15 mouse cellular contexts compared by ENCODE assay signal in the genomic region with DNA sequence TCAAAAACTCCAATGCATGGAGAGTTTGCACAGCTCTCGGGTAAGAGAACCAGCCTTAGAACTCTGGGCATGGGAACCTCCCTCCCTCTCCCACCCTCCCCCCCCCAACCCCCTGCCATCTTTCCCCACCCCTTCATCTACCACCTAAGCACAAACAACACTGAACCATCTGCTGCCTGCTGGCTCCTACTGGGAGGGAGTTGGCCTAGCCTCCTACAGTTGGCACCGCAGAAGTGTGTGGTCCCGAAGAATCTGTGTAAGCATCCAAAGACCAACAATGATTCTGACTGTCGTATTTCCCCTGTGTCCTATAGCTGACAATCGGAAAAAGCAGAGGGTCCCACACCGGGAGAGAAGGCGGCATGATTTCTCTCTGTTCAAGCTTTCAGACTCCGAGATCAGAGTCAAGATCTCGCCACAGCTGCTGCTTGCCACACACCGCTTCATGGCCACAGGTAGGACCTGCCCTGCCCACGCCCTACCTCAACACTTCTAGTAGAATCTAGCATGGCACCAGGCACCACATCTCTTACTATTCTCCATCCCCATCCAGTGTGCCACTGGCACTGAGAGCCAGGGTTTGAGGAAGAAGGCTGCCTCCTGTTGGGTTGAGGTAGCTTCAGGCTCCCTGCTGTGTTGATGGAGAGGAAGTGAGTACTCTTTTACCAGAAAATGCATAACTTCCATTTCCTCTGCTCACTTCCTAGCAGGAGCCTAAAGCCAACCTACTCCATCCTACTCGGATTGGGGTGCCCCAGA. TPM values are rescaled to one million over a fixed set of nuclear protein-coding genes. Genes with fewer than 3 reads are reported as not detected.
DNase-seq lines count a peak whose midpoint lies in the region; ATAC-seq and TF ChIP-seq lines count a peak whose summit lies in the region.
"Had no signal": no experiment of that assay in that cellular context is flagged by ENCODE, and none has a peak within 500 bp of the region (broad histone marks: within the 10 kb centered on the region; RNA-seq: fewer than 3 reads in every experiment).

No protein-coding gene starts in this region.

- H3K4me1 ChIP-seq in forebrain, postnatal 0 days (ENCODE audit: insufficient read depth), result no peaks in the 10 kb centered on the region; the same call in 1 of the 2 replicates
- H3K4me1 ChIP-seq: heart, embryonic 15.5 days; kidney, embryonic 15.5 days had no signal

- H3K9ac ChIP-seq in forebrain, postnatal 0 days, result no peak overlapping the region
- H3K9ac ChIP-seq: heart, embryonic 15.5 days; kidney, embryonic 15.5 days had no signal

- peak; percentile 81 for ATAC-seq in frontal cortex, adult (ENCODE audit: low TSS enrichment)
- ATAC-seq in forebrain, postnatal 0 days, result peak; percentile 87
- ATAC-seq: hindbrain, embryonic 16.5 days had no signal

- no peak overlapping the region for H3K4me3 ChIP-seq in forebrain, postnatal 0 days (ENCODE audit: low read depth, low read length)
- H3K4me3 ChIP-seq: heart, embryonic 15.5 days; kidney, embryonic 15.5 days had no signal

- no peak overlapping the region for H3K27ac ChIP-seq in forebrain, postnatal 0 days (ENCODE audit: low read depth, low read length)
- H3K27ac ChIP-seq: heart, embryonic 15.5 days; kidney, embryonic 15.5 days had no signal

- TF ChIP-seq CTCF in forebrain, postnatal 0 days (IDR thresholded peaks at IDR 0.05; ENCODE audit: low read depth), result no peak

- no peak overlapping the region for H3K4me2 ChIP-seq in forebrain, postnatal 0 days (ENCODE audit: low read depth)
- H3K4me2 ChIP-seq: heart, embryonic 15.5 days; kidney, embryonic 15.5 days had no signal

- DNase-seq in frontal cortex, postnatal 10 days (ENCODE audit: low spot score in 2 of 2), result no peak
- DNase-seq in right cerebral cortex, adult 2 months (ENCODE audit: low spot score in 2 of 2), result peak; percentile 51 to 56
- DNase-seq in right cerebral cortex, postnatal 4 days, result no peak
- DNase-seq in forebrain, postnatal 0 days, result peak; percentile 68
- DNase-seq in embryo, embryonic 10.5 days (ENCODE audit: low spot score), result no peak
- no peak for DNase-seq in gastrocnemius, adult 8-10 months (ENCODE audit: low spot score in 2 of 2)
- DNase-seq in lung, adult 18-20 months, result no peak
- DNase-seq: adrenal gland, postnatal 25 days; gastrocnemius, postnatal 36 days; thymus, postnatal 14 days had no signal

- no peaks in the 10 kb centered on the region for H3K9me3 ChIP-seq in forebrain, postnatal 0 days (ENCODE audit: low read length)
- H3K9me3 ChIP-seq: heart, embryonic 15.5 days; kidney, embryonic 15.5 days had no signal

- no peaks in the 10 kb centered on the region for H3K27me3 ChIP-seq in forebrain, postnatal 0 days (ENCODE audit: insufficient read depth, low read length)
- H3K27me3 ChIP-seq: heart, embryonic 15.5 days; kidney, embryonic 15.5 days had no signal

- 69% methylated on average over 12 of the region's 12 CpGs for WGBS in forebrain, postnatal 0 days

- H3K36me3 ChIP-seq in forebrain, postnatal 0 days (ENCODE audit: insufficient read depth), result peaks cover 5% of the 10 kb centered on the region; the same call in 1 of the 2 replicates
- H3K36me3 ChIP-seq: heart, embryonic 15.5 days; kidney, embryonic 15.5 days had no signal

RNA-seq across cellular contexts. Expression of a gene that starts 27.9 kb away (rescaled TPM):
- 6.9 and 7.6 TPM in 2 replicates for total RNA-seq in forebrain, postnatal 0 days (2014; rRNA removed)
- polyA plus RNA-seq in forebrain, postnatal 0 days (2015; fragmentation: Nextera tagmentation; extraction: Ambion mirVana), result 1.7 and 2.1 TPM in 2 replicates
- total RNA-seq in gastrocnemius, adult 8-10 months (2022), result under 1 TPM in 3 of 4 experiments, not detected in 1; 0.07 to 0.11 (median 0.08) TPM
- total RNA-seq: gastrocnemius, postnatal 36 days had no signal
- polyA plus RNA-seq: C2C12 had no signal

RNA-seq across cellular contexts. Expression of a gene that starts 56.3 kb away (rescaled TPM):
- 86.1 and 88.2 TPM in 2 replicates for total RNA-seq in forebrain, postnatal 0 days (2014; rRNA removed)
- 85.4 and 101 TPM in 2 replicates for polyA plus RNA-seq in forebrain, postnatal 0 days (2015; fragmentation: Nextera tagmentation; extraction: Ambion mirVana)
- 100 to 1,000 TPM; 284 to 461 (median 369) TPM for total RNA-seq in gastrocnemius, adult 8-10 months (2022)

Comparison
In these comparisons a context has a peak if more than half of its experiments do, and no peak if none do; other contexts are left out.
1. DNase-seq: peak in right cerebral cortex, adult 2 months (2 of 2) and forebrain, postnatal 0 days (single experiment); none in frontal cortex, postnatal 10 days (0 of 2), right cerebral cortex, postnatal 4 days (single experiment), embryo, embryonic 10.5 days (single experiment), gastrocnemius, adult 8-10 months (0 of 2) and lung, adult 18-20 months (0 of 2).